ENCODE assay signal across 9 mouse cellular contexts in genomic region chr4:127235742-127236487, GRCm38 (mm10). TPM values are rescaled to one million over a fixed set of nuclear protein-coding genes. Genes with fewer than 3 reads are reported as not detected.
DNase-seq lines count a peak whose midpoint lies in the region; ATAC-seq and TF ChIP-seq lines count a peak whose summit lies in the region.
"Had no signal": no experiment of that assay in that cellular context is flagged by ENCODE, and none has a peak within 500 bp of the region (broad histone marks: within the 10 kb centered on the region; RNA-seq: fewer than 3 reads in every experiment).

No protein-coding gene starts in this region.

- H3K4me3 ChIP-seq in ES-E14 (ENCODE audit: insufficient read depth in 1 of 2, low read depth in 1 of 2, low read length in 2 of 2, poor library complexity in 1 of 2, severe bottlenecking in 1 of 2): peak overlapping the region; percentile 77 to 80
- peak overlapping the region; percentile 57 for H3K4me3 ChIP-seq in forebrain, embryonic 13.5 days
- peak overlapping the region; percentile 49 for H3K4me3 ChIP-seq in lung, postnatal 0 days (ENCODE audit: low read depth, low read length)

- TF ChIP-seq CTCF in lung, postnatal 0 days (IDR thresholded peaks at IDR 0.05): peak; percentile 71

- peaks cover 23% of the 10 kb centered on the region; the same call in 1 of the 2 replicates for H3K27me3 ChIP-seq in forebrain, embryonic 13.5 days
- 0 out of 2 replicates have a peak, but pooled peaks cover 4% of the 10 kb centered on the region for H3K27me3 ChIP-seq in lung, postnatal 0 days (replicated peaks; ENCODE audit: insufficient read depth, low read length)

- in situ Hi-C loops in ES-E14 (cut with MboI; ENCODE audit: low sequenced_read_pairs in 2 of 2, unreplicated experiment in 2 of 2): no loop called here

- H3K9me3 ChIP-seq in ES-E14 (ENCODE audit: control insufficient read depth, insufficient read depth, low read depth, low read length): no peaks in the 10 kb centered on the region
- no peaks in the 10 kb centered on the region for H3K9me3 ChIP-seq in forebrain, embryonic 13.5 days (replicated peaks)
- H3K9me3 ChIP-seq in lung, postnatal 0 days (ENCODE audit: low read length): no peaks in the 10 kb centered on the region

- peak overlapping the region; percentile 98 for H3K4me2 ChIP-seq in forebrain, embryonic 13.5 days
- H3K4me2 ChIP-seq in lung, postnatal 0 days (replicated peaks; ENCODE audit: low read depth, low read length): peak overlapping the region; percentile 98

- no peaks in the 10 kb centered on the region; the same call in 1 of the 2 replicates for H3K36me3 ChIP-seq in ES-E14 (ENCODE audit: control insufficient read depth, insufficient read depth, low read length, poor library complexity, severe bottlenecking)
- no peaks in the 10 kb centered on the region for H3K36me3 ChIP-seq in forebrain, embryonic 13.5 days (ENCODE audit: poor library complexity, severe bottlenecking)
- no peaks in the 10 kb centered on the region for H3K36me3 ChIP-seq in lung, postnatal 0 days (ENCODE audit: insufficient read depth, low read length)

- ATAC-seq in forebrain, embryonic 13.5 days: peak; percentile 76
- peak; percentile 83 for ATAC-seq in lung, postnatal 0 days

- DNase-seq in ES-E14 (ENCODE audit: low read depth, low spot score): peak; percentile 94
- DNase-seq in c-Kit-positive CD71-positive TER-119-negative erythroid progenitor cells, embryonic 14.5 days (ENCODE audit: low read depth): peak; percentile 73
- peak; percentile 89 to 92 for DNase-seq in heart, postnatal 14 days
- peak; percentile 53 for DNase-seq in large intestine, adult 2 months (ENCODE audit: low read depth, low spot score)
- DNase-seq in lung, postnatal 0 days (ENCODE audit: low spot score): peak; percentile 87
- peak; percentile 34 for DNase-seq in ovary, postnatal 10 days (ENCODE audit: low spot score)
- DNase-seq in thymus, postnatal 14 days: peak; percentile 92

- 1% methylated on average over 65 of the region's 67 CpGs for WGBS in forebrain, embryonic 13.5 days
- WGBS in large intestine, adult 2 months: under 1% methylated on average over 67 of the region's 67 CpGs
- 6% methylated on average over 27 of the region's 67 CpGs for WGBS in lung, postnatal 0 days

- peak overlapping the region; percentile 77 for H3K9ac ChIP-seq in ES-E14 (ENCODE audit: insufficient read depth, low read depth, low read length, poor library complexity, severe bottlenecking)
- peak overlapping the region; percentile 78 for H3K9ac ChIP-seq in forebrain, embryonic 13.5 days
- H3K9ac ChIP-seq in lung, postnatal 0 days (replicated peaks; ENCODE audit: low read depth): peak overlapping the region; percentile 29; the same call in 1 of the 2 replicates

- TF ChIP-seq EP300 in lung, postnatal 0 days (IDR thresholded peaks at IDR 0.05): no peak

- peaks cover 3 to 14% of the 10 kb centered on the region in 2 experiments; a peak in 3 of 4 replicates for H3K4me1 ChIP-seq in ES-E14 (ENCODE audit: control insufficient read depth in 2 of 2, insufficient read depth in 2 of 2, low read length in 2 of 2, poor library complexity in 1 of 2)
- H3K4me1 ChIP-seq in forebrain, embryonic 13.5 days: peaks cover 37% of the 10 kb centered on the region
- peaks cover 5% of the 10 kb centered on the region; the same call in 1 of the 2 replicates for H3K4me1 ChIP-seq in lung, postnatal 0 days (ENCODE audit: insufficient read depth, low read depth, low read length)

- intact Hi-C loops in heart, postnatal 14 days (cut with DNase I): loop anchor here (1.0 to 10.0 kb wide), 2 partner anchors 89 to 681 kb away; partner anchors contain the start of gene Clspn

- peak overlapping the region; percentile 34; the same call in 1 of the 2 replicates for H3K27ac ChIP-seq in ES-E14 (ENCODE audit: insufficient read depth, low read depth, low read length, poor library complexity, severe bottlenecking)
- peak overlapping the region; percentile 70 for H3K27ac ChIP-seq in forebrain, embryonic 13.5 days
- no peak overlapping the region for H3K27ac ChIP-seq in lung, postnatal 0 days (ENCODE audit: low read length)
- H3K27ac ChIP-seq: macrophage had no signal

TF ChIP-seq in ES-E14, 5 proteins besides CTCF, POLR2A, EP300 and RAD21:
- TF ChIP-seq CHD2 (IDR thresholded peaks at IDR 0.05; ENCODE audit: low read depth, low read length): no peak
- no peak for TF ChIP-seq HCFC1 (IDR thresholded peaks at IDR 0.05; ENCODE audit: borderline replicate concordance, insufficient read depth, low read length)
- no peak for TF ChIP-seq ZC3H11A (IDR thresholded peaks at IDR 0.05; ENCODE audit: borderline replicate concordance, low read depth, low read length)
- TF ChIP-seq ZNF384 (IDR thresholded peaks at IDR 0.05; ENCODE audit: low read depth, low read length): no peak
- no peak for TF ChIP-seq MAFK (IDR thresholded peaks at IDR 0.05; ENCODE audit: insufficient read depth, low read depth, low read length)

RNA-seq across cellular contexts. Expression of gene Smim12, which starts 7.7 kb away (rescaled TPM):
- 50.2 and 72.6 TPM in 2 replicates for total RNA-seq in ES-E14 (2012; rRNA removed)
- 50.4 and 51.3 TPM in 2 replicates for polyA plus RNA-seq in forebrain, embryonic 13.5 days (2015; fragmentation: Nextera tagmentation; extraction: Ambion mirVana)
- total RNA-seq in heart, postnatal 14 days (2021): 10 to 100 TPM; 43.1 to 43.5 TPM
- 19.0 and 19.7 TPM in 2 replicates for polyA plus RNA-seq in large intestine, adult 2 months (2012; rRNA removed)
- polyA plus RNA-seq in lung, postnatal 0 days (2015; fragmentation: Nextera tagmentation; extraction: Ambion mirVana): 60.4 and 66.1 TPM in 2 replicates

Comparison
In these comparisons a context has a peak if more than half of its experiments do, and no peak if none do; other contexts are left out.
1. DNase-seq: peak in every context shown above with its lines; median percentile 94 in ES-E14; 92 in thymus, postnatal 14 days; 90 in heart, postnatal 14 days; 87 in lung, postnatal 0 days; 73 in c-Kit-positive CD71-positive TER-119-negative erythroid progenitor cells, embryonic 14.5 days; 53 in large intestine, adult 2 months; 34 in ovary, postnatal 10 days.